Mouse (Mus musculus) thymus, adult 2 months (tissue): ENCODE data around the gene Timm8a2.

Experiments
- CTCF ChIP-seq: fragments of 200-500 bp; IDR thresholded peaks from 2 replicates; pipeline ENCODE4 v1.5.1; 2012; ENCODE audit warnings: mild to moderate bottlenecking, control low read depth, low read length, moderate library complexity, borderline replicate concordance; ENCODE audit not compliant: control insufficient read depth, poor library complexity, insufficient read depth; ENCODE audit errors: extremely low read depth
- POLR2A ChIP-seq: fragments of 200-500 bp; IDR thresholded peaks from 2 replicates; pipeline ENCODE4 v1.6.1; 2012; ENCODE audit warnings: mild to moderate bottlenecking, low read length, control low read depth, moderate library complexity; ENCODE audit not compliant: control insufficient read depth, poor library complexity, insufficient read depth; ENCODE audit errors: extremely low read depth

- TF ChIP-seq CTCF (no peak), POLR2A (no peak)
These were observed 47.2 kb upstream of the Timm8a2 start for GRCm38 (mm10) chr14:121987287-121987686.
